Mouse (Mus musculus) left cerebral cortex, postnatal 14 days (tissue): ENCODE measurements around the gene Il16. TPM values are rescaled to one million over a fixed set of nuclear protein-coding genes. Genes with fewer than 3 reads are reported as not detected.
A peak's percentile ranks its signal among the peaks of the same experiment; 100 is the strongest.

Experiments
- DNase-seq, 2 experiments: peaks; one replicate each; pipeline ENCODE4 v3.0.0; 2021 to 2022; ENCODE audit warnings: low spot score in 2 of 2, mixed read lengths in 1 of 2
- intact Hi-C: fragments of 180-260 bp; cut with DNase I; formaldehyde crosslinking; loops from one replicate; pipeline ENCODE4 v1.15.1; 2025
- long read RNA-seq, 2 experiments: library from polyadenylated mRNA; stranded (forward); transcript quantifications; one replicate each; pipeline ENCODE4 v2.0.0; 2021
- total RNA-seq, 2 experiments: library from RNA; stranded (reverse); gene quantifications; 2 replicates each; pipeline ENCODE4 v1.2.3; 2021

The Il16 gene
- total RNA-seq = 1 to 10 TPM; 3.0 to 3.2 TPM
- long read RNA-seq, experiment 1, partial matches to known transcripts = 4 of 7 reads
- long read RNA-seq, experiment 1, other reads (novel, unspliced or antisense) = 1 of 7 reads
- long read RNA-seq, experiment 2, partial matches to known transcripts = 1 of 2 reads
- long read RNA-seq, experiment 2, other reads (novel, unspliced or antisense) = 0 of 2 reads

GRCm38 (mm10) chr7:83745413-83746106 is at the start of gene Il16:
Gene Il16 (minus strand): TSS chr7:83745726.
- no peak for DNase-seq

GRCm38 (mm10) chr7:83794705-83795104 is 49.2 kb upstream of the Il16 start, which contains the start of gene Cfap161:
Gene Cfap161 (minus strand): TSS chr7:83794880.
- intact Hi-C loops = loop anchor here (10.0 kb wide), 1 partner anchor 1080 kb away; no protein-coding TSS in a partner anchor
- peak; percentile 45 to 53 for DNase-seq

More at GRCm38 (mm10) chr7:83745413-83746106, at the start of gene Il16:
- intact Hi-C loops = no loop called here

- intact Hi-C loops = loop anchor here (10.0 kb wide), 1 partner anchor 1079 kb away; no protein-coding TSS in a partner anchor
These were observed 48.6 kb upstream of the Il16 start for GRCm38 (mm10) chr7:83794006-83794683.

GRCm38 (mm10) chr7:83780881-83781280 is 35.4 kb upstream of the Il16 start:
- no peak for DNase-seq
- intact Hi-C loops = no loop called here

More at GRCm38 (mm10) chr7:83794006-83794683, 48.6 kb upstream of the Il16 start:
- no peak for DNase-seq

- no peak for DNase-seq
- intact Hi-C loops = no loop called here
These were observed 34.5 kb upstream of the Il16 start for GRCm38 (mm10) chr7:83780026-83780425.

- intact Hi-C loops = loop anchor here (10.0 kb wide), 1 partner anchor 214 kb away; no protein-coding TSS in a partner anchor
- no peak for DNase-seq
These were observed 33.5 kb upstream of the Il16 start for GRCm38 (mm10) chr7:83779028-83779427.

- DNase-seq = no peak
- intact Hi-C loops = loop anchor here (10.0 kb wide), 1 partner anchor 214 kb away; no protein-coding TSS in a partner anchor
These were observed 33.0 kb upstream of the Il16 start for GRCm38 (mm10) chr7:83778516-83778915.

- DNase-seq = peak; percentile 45 to 46
- intact Hi-C loops = loop anchor here (5.0 to 10.0 kb wide), 3 partner anchors 77 to 210 kb away; no protein-coding TSS in a partner anchor
These were observed 29.2 kb upstream of the Il16 start for GRCm38 (mm10) chr7:83774721-83775120.

GRCm38 (mm10) chr7:83763674-83764073 is 18.1 kb upstream of the Il16 start:
- no peak for DNase-seq
- intact Hi-C loops = no loop called here

GRCm38 (mm10) chr7:83762336-83762735 is 16.8 kb upstream of the Il16 start:
- no peak for DNase-seq
- intact Hi-C loops = no loop called here

GRCm38 (mm10) chr7:83751055-83751454 is 5.5 kb upstream of the Il16 start:
- intact Hi-C loops = no loop called here
- DNase-seq = no peak

- DNase-seq = no peak
- intact Hi-C loops = no loop called here
These were observed 2.9 kb upstream of the Il16 start for GRCm38 (mm10) chr7:83748405-83748804.

- no peak for DNase-seq
- intact Hi-C loops = no loop called here
These were observed 671 bp upstream of the Il16 start for GRCm38 (mm10) chr7:83746107-83746687.

- DNase-seq = no peak
- intact Hi-C loops = no loop called here
These were observed 487 bp downstream of the Il16 start for GRCm38 (mm10) chr7:83745065-83745412.

GRCm38 (mm10) chr7:83744250-83744649 is 1.3 kb downstream of the Il16 start:
- peak; percentile 34 to 53 for DNase-seq
- intact Hi-C loops = no loop called here

GRCm38 (mm10) chr7:83742690-83743089 is 2.8 kb downstream of the Il16 start:
- intact Hi-C loops = no loop called here
- no peak for DNase-seq

GRCm38 (mm10) chr7:83742026-83742425 is 3.5 kb downstream of the Il16 start:
- no peak for DNase-seq
- intact Hi-C loops = no loop called here

GRCm38 (mm10) chr7:83739680-83740310 is 5.7 kb downstream of the Il16 start:
- intact Hi-C loops = no loop called here
- no peak for DNase-seq
